ENCODE assay signal across 12 mouse cellular contexts in the genomic region with DNA sequence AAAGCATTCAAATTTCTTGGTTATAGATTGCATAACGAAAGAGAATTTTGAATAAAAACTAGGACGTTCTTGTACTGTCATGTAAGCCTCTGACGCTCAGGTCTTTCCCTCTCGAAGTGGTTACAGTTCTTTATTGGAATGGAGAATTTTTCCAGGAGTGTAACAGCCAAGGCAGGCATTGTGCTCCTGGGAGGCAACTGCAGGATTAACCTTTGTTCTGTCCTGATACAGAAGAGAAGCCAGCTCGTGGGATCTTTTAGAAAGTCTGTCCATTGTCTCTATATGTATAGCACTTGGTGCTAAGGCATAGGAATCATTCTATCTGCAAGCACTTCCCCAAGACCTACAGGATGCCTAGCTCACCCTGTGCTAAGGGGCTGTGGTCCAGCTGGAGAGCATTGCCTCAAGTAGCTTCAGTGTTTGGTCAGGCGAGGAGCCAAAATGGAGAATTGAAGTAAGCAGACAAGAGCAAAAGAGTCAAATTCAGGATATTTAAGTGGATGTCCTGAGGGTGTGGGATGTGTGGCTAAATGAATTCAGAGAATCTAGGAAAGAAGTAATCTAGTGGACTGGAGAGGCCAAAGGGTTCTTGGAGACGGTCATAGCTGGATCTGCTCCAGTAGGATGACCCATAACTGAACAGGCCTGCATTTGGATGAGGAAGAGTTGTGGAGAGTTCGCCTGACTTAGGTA.
DNase-seq lines count a peak whose midpoint lies in the region; ATAC-seq lines count a peak whose summit lies in the region.
"Had no signal": no experiment of that assay in that cellular context is flagged by ENCODE, and none has a peak within 500 bp of the region (broad histone marks: within the 10 kb centered on the region; RNA-seq: fewer than 3 reads in every experiment).

No protein-coding gene starts in this region.

- H3K4me2 ChIP-seq in intestine, embryonic 16.5 days (ENCODE audit: low read depth, low read length) = no peak overlapping the region
- no peak overlapping the region for H3K4me2 ChIP-seq in intestine, embryonic 15.5 days (replicated peaks)

- no peaks in the 10 kb centered on the region for H3K9me3 ChIP-seq in intestine, embryonic 16.5 days (ENCODE audit: control insufficient read depth, low read length)
- no peaks in the 10 kb centered on the region for H3K9me3 ChIP-seq in intestine, embryonic 15.5 days

- no peak overlapping the region for H3K27ac ChIP-seq in intestine, embryonic 16.5 days (ENCODE audit: low read length)
- H3K27ac ChIP-seq in intestine, embryonic 15.5 days = no peak overlapping the region
- H3K27ac ChIP-seq: macrophage had no signal

- DNase-seq in cerebellum, adult 11-12 months = peak; percentile 50
- DNase-seq in cerebellum, postnatal 4 days (ENCODE audit: low spot score in 2 of 2) = no peak
- DNase-seq in adipocyte (ENCODE audit: low spot score) = peak; percentile 59
- DNase-seq in kidney, postnatal 14 days = peak; percentile 50
- DNase-seq in spleen, postnatal 4 days (ENCODE audit: low spot score in 2 of 2) = no peak
- no peak for DNase-seq in Muller cell, postnatal 12 days (ENCODE audit: inconsistent ontology term)
- DNase-seq: adrenal gland, adult 2 months; thymus, adult 2 months had no signal

- no peaks in the 10 kb centered on the region for H3K36me3 ChIP-seq in intestine, embryonic 16.5 days (ENCODE audit: control insufficient read depth, insufficient read depth, low read length)
- H3K36me3 ChIP-seq in intestine, embryonic 15.5 days = no peaks in the 10 kb centered on the region
- H3K36me3 ChIP-seq: G1E had no signal

- ATAC-seq in intestine, embryonic 16.5 days = 0 out of 2 replicates have a peak, but pooled peaks have one; percentile 34
- ATAC-seq in intestine, embryonic 15.5 days = no peak

- H3K4me1 ChIP-seq in intestine, embryonic 16.5 days (ENCODE audit: control insufficient read depth, insufficient read depth, low read length) = peaks cover 14% of the 10 kb centered on the region
- H3K4me1 ChIP-seq in intestine, embryonic 15.5 days (replicated peaks) = peaks cover 13% of the 10 kb centered on the region; the same call in 1 of the 2 replicates

- WGBS in intestine, embryonic 16.5 days = 79% methylated on average over 8 of the region's 8 CpGs
- 78% methylated on average over 8 of the region's 8 CpGs for WGBS in intestine, embryonic 15.5 days

- no peak overlapping the region for H3K9ac ChIP-seq in intestine, embryonic 16.5 days (ENCODE audit: low read depth, low read length)
- H3K9ac ChIP-seq in intestine, embryonic 15.5 days = no peak overlapping the region

- H3K27me3 ChIP-seq in intestine, embryonic 16.5 days (replicated peaks; ENCODE audit: control insufficient read depth, insufficient read depth, low read length) = no peaks in the 10 kb centered on the region
- H3K27me3 ChIP-seq in intestine, embryonic 15.5 days (replicated peaks) = no peaks in the 10 kb centered on the region

- no peak overlapping the region for H3K4me3 ChIP-seq in intestine, embryonic 16.5 days (ENCODE audit: low read length)
- H3K4me3 ChIP-seq in intestine, embryonic 15.5 days (replicated peaks) = no peak overlapping the region

Comparison
In these comparisons a context has a peak if more than half of its experiments do, and no peak if none do; other contexts are left out.
1. DNase-seq: peak in cerebellum, adult 11-12 months (single experiment), adipocyte (single experiment) and kidney, postnatal 14 days (single experiment); none in cerebellum, postnatal 4 days (0 of 2), spleen, postnatal 4 days (0 of 2) and Muller cell, postnatal 12 days (single experiment).